Mouse (Mus musculus): ENCODE data around the gene Pias4. TPM values are rescaled to one million over a fixed set of nuclear protein-coding genes. Genes with fewer than 3 reads are reported as not detected.

Pias4 gene
- polyA plus RNA-seq, 1 experiment from 2014 or later = 53.3 TPM

DNA sequence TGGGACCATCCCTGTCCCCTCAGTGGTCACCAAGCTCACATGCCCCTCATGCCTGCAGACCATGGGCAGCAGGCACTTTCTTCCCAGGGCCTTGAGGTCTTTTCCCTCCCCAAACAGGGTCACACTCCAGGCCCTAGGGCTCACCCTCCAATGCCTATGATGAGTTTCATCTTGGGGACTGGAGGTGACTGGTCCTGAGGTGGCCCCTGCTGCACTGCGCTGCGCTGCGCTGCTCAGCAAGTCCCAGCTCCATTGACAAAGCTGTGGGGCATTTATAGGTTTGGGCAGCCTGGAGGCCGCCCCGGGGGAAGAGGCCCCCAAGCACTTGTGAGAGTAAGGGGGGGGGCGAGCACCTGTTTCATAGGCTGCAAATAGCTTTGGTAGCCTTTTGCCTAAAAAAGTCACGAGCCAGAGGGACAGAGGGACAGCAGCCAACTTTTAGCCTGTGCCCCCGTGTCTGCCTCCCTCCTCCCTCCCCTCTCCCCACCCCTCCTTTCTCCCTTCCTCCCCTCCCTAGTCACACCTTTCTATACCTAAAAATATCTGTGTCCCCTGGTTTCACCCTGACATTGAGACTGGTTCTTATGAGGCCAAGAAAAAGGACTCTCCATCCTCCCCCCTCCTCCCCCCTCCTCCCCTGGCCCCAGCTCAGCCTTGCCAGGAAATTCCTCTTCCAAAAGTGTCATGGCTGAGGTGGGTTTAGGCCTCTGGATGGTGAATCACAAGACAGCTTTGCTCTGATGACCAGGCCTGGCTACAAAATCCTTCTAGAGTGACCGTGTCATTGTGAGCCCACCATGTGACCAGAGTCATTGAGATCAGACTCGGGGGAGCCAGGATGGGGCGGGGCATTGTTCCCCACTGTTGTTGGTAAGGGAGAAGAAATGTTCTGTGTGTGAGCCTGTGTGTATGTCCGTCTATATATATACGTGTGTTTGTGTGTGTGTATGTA, 34.4 kb upstream of the Pias4 start, which contains the start of gene Nmrk2:
Gene Nmrk2, minus strand, starts transcription at position 245 of the 952 bp plus-strand sequence.
- no peak within 1 kb of the TSS for H3K27ac ChIP-seq (replicated peaks; ENCODE audit: low read depth, low read length)
- peaks cover 3% of the 10 kb centered on the region; the same call in 1 of the 2 replicates for H3K27me3 ChIP-seq (ENCODE audit: control insufficient read depth, insufficient read depth, low read length)
- WGBS = 59% methylated on average over 13 of the region's 13 CpGs
- H3K4me3 ChIP-seq (ENCODE audit: low read depth, low read length) = no peak within 1 kb of the TSS
- H3K4me2 ChIP-seq (ENCODE audit: low read depth, severe bottlenecking) = no peak within 1 kb of the TSS
- H3K9me3 ChIP-seq (ENCODE audit: control insufficient read depth, low read length) = no peaks in the 10 kb centered on the region
- no peaks in the 10 kb centered on the region for H3K36me3 ChIP-seq (ENCODE audit: control insufficient read depth, insufficient read depth, low read length)
- H3K9ac ChIP-seq (ENCODE audit: low read length) = no peak within 1 kb of the TSS
- no peaks in the 10 kb centered on the region for H3K4me1 ChIP-seq (ENCODE audit: control insufficient read depth, insufficient read depth, low read length)
- DNase-seq (ENCODE audit: low spot score) (no peak), ATAC-seq (ENCODE audit: insufficient number of reproducible peaks, low FRiP score, low TSS enrichment, low read depth) (no peak)

DNA sequence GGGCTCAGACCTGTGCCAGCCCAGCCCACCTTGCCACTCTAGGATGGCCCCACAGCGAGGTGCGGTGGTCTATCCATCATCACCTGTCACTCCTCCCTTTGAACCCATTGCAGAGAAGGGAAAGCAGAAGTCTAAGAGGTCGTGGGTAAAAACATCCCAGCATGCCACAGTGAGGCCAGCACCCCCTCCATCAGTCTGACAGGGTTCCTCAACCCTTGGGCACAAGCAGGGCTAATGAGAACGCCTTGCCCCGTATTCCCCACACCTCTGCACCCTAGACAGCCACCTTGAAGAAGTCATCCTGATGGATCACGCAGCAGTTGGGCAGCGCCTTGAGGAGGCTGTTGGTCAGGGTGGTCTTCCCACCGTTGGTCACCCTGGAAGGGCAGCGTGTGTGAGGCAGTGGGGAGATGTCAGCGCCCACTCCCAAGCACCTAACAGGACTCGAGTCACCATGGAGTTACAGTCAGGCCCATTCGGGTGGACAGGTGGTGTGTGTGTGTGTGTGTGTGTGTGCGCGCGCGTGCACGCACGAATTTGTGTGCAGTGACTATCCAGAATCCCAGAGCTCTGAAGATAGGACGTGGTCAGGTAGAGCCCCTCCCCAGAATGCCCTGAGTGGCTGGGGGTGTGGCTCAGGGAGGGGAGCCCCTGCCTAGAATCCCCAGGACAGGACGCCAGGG, 33.0 kb upstream of the Pias4 start:
- H3K4me2 ChIP-seq (ENCODE audit: low read depth, severe bottlenecking) = no peak overlapping the region
- no peaks in the 10 kb centered on the region for H3K4me1 ChIP-seq (ENCODE audit: control insufficient read depth, insufficient read depth, low read length)
- ATAC-seq (ENCODE audit: insufficient number of reproducible peaks, low FRiP score, low TSS enrichment, low read depth) (no peak), DNase-seq (ENCODE audit: low spot score) (no peak)
- no peak overlapping the region for H3K4me3 ChIP-seq (ENCODE audit: low read depth, low read length)
- no peaks in the 10 kb centered on the region for H3K9me3 ChIP-seq (ENCODE audit: control insufficient read depth, low read length)
- no peak overlapping the region for H3K27ac ChIP-seq (replicated peaks; ENCODE audit: low read depth, low read length)
- H3K27me3 ChIP-seq (ENCODE audit: control insufficient read depth, insufficient read depth, low read length) = peaks cover 9% of the 10 kb centered on the region
- 72% methylated on average over 20 of the region's 20 CpGs for WGBS
- no peak overlapping the region for H3K9ac ChIP-seq (ENCODE audit: low read length)
- H3K36me3 ChIP-seq (ENCODE audit: control insufficient read depth, insufficient read depth, low read length) = no peaks in the 10 kb centered on the region

DNA sequence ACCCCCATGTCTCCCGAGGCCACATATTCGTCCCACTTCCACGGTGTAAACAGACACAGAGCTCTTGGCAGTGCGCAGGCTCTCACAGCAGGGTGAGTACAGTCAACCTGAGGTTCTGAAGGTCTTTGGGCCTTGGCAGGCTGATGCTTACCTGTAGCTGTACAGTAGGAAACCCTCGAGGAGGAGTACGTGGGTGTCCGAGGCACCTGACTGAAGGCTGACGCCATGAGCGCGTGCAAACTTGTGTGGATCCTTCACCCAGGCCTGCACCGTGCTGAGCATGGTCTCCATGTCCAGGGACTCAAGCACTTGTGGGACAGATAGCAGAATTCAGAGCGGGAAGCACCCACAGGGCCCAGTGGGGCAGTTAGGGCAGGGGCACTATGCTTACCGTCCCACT, 32.4 kb upstream of the Pias4 start:
- Histone ChIP-seq H3K4me1 (ENCODE audit: control insufficient read depth, insufficient read depth, low read length) (no peaks in the 10 kb centered on the region), H3K9ac (ENCODE audit: low read length) (no peak overlapping the region), H3K36me3 (ENCODE audit: control insufficient read depth, insufficient read depth, low read length) (no peaks in the 10 kb centered on the region), H3K27ac (replicated peaks; ENCODE audit: low read depth, low read length) (no peak overlapping the region), H3K9me3 (ENCODE audit: control insufficient read depth, low read length) (no peaks in the 10 kb centered on the region), H3K4me3 (ENCODE audit: low read depth, low read length) (no peak overlapping the region), H3K27me3 (ENCODE audit: control insufficient read depth, insufficient read depth, low read length) (peaks cover 15% of the 10 kb centered on the region), H3K4me2 (ENCODE audit: low read depth, severe bottlenecking) (no peak overlapping the region)
- DNase-seq (ENCODE audit: low spot score) (no peak), ATAC-seq (ENCODE audit: insufficient number of reproducible peaks, low FRiP score, low TSS enrichment, low read depth) (no peak)
- 87% methylated on average over 13 of the region's 13 CpGs for WGBS

DNA sequence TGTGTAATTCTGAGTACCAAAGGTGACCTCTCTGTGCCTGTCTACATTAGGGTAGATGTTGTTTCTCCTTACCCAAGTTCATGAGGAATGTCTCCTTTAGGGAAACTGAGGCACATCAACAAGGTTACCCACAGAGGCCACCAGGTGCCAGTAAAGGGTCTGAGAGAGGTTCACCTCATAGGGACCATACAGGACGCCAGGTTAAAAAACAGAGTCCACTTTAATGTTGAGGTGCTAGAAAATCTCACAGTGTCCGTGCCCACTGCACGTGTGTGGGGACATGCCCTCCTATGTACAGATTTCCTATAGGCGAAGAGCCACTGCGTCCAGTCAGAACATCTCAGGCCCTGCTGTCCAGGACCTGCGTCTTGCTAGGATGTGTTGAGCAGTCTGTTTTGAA, 31.3 kb upstream of the Pias4 start:
- WGBS = 82% methylated on average over 6 of the region's 6 CpGs
- DNase-seq (ENCODE audit: low spot score) = no peak
- H3K27me3 ChIP-seq (ENCODE audit: control insufficient read depth, insufficient read depth, low read length) = peaks cover 26% of the 10 kb centered on the region

DNA sequence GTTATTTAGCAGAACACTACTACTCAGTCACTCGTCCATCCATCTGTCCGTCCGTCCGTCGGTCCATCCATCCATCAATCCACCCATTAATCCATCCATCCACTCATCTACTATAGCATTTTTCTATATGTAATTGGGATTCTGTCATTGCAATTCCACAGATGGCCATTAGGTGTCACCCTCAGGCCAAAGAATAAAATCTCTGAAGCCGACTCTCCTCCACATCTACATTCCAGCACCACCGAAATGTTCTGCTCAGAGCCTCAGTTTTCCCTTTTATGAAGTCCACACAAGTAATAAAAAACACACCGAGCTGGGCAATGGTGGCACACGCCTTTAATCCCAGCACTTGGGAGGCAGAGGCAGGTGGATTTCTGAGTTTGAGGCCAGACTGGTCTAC, 30.5 kb upstream of the Pias4 start:
- Histone ChIP-seq H3K4me2 (ENCODE audit: low read depth, severe bottlenecking) (no peak overlapping the region), H3K9ac (ENCODE audit: low read length) (no peak overlapping the region), H3K4me3 (ENCODE audit: low read depth, low read length) (no peak overlapping the region), H3K27me3 (ENCODE audit: control insufficient read depth, insufficient read depth, low read length) (peaks cover 30% of the 10 kb centered on the region), H3K9me3 (ENCODE audit: control insufficient read depth, low read length) (no peaks in the 10 kb centered on the region), H3K27ac (replicated peaks; ENCODE audit: low read depth, low read length) (no peak overlapping the region), H3K36me3 (ENCODE audit: control insufficient read depth, insufficient read depth, low read length) (no peaks in the 10 kb centered on the region), H3K4me1 (ENCODE audit: control insufficient read depth, insufficient read depth, low read length) (peaks cover 5% of the 10 kb centered on the region; the same call in 1 of the 2 replicates)
- ATAC-seq (ENCODE audit: insufficient number of reproducible peaks, low FRiP score, low TSS enrichment, low read depth) (no peak), DNase-seq (ENCODE audit: low spot score) (peak; percentile 86)
- 2% methylated on average over 9 of the region's 9 CpGs for WGBS

More for the DNA sequence above, 31.3 kb upstream of the Pias4 start:
- Histone ChIP-seq H3K9me3 (ENCODE audit: control insufficient read depth, low read length) (no peaks in the 10 kb centered on the region), H3K4me3 (ENCODE audit: low read depth, low read length) (no peak overlapping the region), H3K4me2 (ENCODE audit: low read depth, severe bottlenecking) (no peak overlapping the region), H3K9ac (ENCODE audit: low read length) (no peak overlapping the region), H3K4me1 (ENCODE audit: control insufficient read depth, insufficient read depth, low read length) (peaks cover 3% of the 10 kb centered on the region; the same call in 1 of the 2 replicates), H3K27ac (replicated peaks; ENCODE audit: low read depth, low read length) (no peak overlapping the region), H3K36me3 (ENCODE audit: control insufficient read depth, insufficient read depth, low read length) (no peaks in the 10 kb centered on the region)
- ATAC-seq (ENCODE audit: insufficient number of reproducible peaks, low FRiP score, low TSS enrichment, low read depth) = no peak

DNA sequence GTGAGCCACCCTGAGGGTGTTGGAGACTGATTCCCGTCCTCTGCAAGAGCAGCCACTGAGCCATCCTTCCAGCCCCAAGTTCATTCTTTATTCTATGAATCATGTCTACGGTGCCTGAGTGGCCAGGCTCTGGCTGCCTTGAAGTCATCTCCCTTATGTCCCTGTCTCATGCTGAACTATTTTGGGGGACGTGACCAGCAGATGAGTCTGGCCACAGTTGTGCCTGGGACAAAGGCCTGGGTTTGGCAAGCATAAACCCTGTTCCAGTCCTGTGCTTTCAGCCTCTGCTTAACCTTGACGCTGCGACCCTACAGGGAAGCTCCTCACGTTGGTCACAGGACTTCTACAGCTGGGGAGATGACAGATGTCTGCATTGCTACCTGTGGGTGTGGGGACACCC, 29.6 kb upstream of the Pias4 start:
- H3K9ac ChIP-seq (ENCODE audit: low read length) = no peak overlapping the region
- H3K4me3 ChIP-seq (ENCODE audit: low read depth, low read length) = no peak overlapping the region
- peaks cover 8% of the 10 kb centered on the region; the same call in 1 of the 2 replicates for H3K4me1 ChIP-seq (ENCODE audit: control insufficient read depth, insufficient read depth, low read length)
- no peaks in the 10 kb centered on the region for H3K36me3 ChIP-seq (ENCODE audit: control insufficient read depth, insufficient read depth, low read length)
- DNase-seq (ENCODE audit: low spot score) (no peak), ATAC-seq (ENCODE audit: insufficient number of reproducible peaks, low FRiP score, low TSS enrichment, low read depth) (no peak)
- peaks cover 32% of the 10 kb centered on the region for H3K27me3 ChIP-seq (ENCODE audit: control insufficient read depth, insufficient read depth, low read length)
- H3K4me2 ChIP-seq (ENCODE audit: low read depth, severe bottlenecking) = no peak overlapping the region
- WGBS = 57% methylated on average over 6 of the region's 6 CpGs
- no peak overlapping the region for H3K27ac ChIP-seq (replicated peaks; ENCODE audit: low read depth, low read length)
- H3K9me3 ChIP-seq (ENCODE audit: control insufficient read depth, low read length) = no peaks in the 10 kb centered on the region

DNA sequence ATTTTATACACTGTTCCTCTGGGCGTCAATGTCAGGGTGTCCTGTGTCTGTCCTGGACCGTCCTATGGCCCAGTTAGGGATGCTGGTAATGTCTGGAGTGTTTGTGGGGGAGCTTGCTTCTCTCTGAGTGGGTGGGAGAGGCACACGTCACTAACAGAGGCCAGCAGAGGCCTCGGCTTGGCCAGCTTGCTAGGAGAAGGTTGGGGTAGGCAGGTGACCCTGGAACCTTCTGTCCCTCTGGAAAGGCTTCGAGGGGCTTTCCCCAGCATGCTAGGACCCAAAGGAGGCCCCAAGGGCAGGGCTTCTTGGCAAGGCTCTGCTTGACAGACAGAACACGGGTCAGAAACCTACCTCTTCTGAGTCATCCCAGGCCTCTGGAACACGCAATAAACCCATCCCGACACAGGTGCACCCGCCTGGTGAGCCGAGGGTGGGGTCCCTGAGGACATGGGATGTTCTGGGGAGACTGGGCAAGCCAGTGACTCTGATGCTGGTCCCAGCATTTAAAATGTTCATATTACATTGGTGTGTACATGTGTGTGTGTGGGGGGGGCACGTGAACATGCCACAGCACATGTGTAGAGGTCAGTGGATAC, 28.8 kb upstream of the Pias4 start:
- H3K4me3 ChIP-seq (ENCODE audit: low read depth, low read length) = no peak overlapping the region
- ATAC-seq (ENCODE audit: insufficient number of reproducible peaks, low FRiP score, low TSS enrichment, low read depth) = no peak
- no peak overlapping the region for H3K27ac ChIP-seq (replicated peaks; ENCODE audit: low read depth, low read length)
- peaks cover 12% of the 10 kb centered on the region; the same call in 1 of the 2 replicates for H3K4me1 ChIP-seq (ENCODE audit: control insufficient read depth, insufficient read depth, low read length)
- H3K36me3 ChIP-seq (ENCODE audit: control insufficient read depth, insufficient read depth, low read length) = no peaks in the 10 kb centered on the region
- WGBS = 65% methylated on average over 11 of the region's 11 CpGs
- H3K9ac ChIP-seq (ENCODE audit: low read length) = no peak overlapping the region
- no peak overlapping the region for H3K4me2 ChIP-seq (ENCODE audit: low read depth, severe bottlenecking)
- peaks cover 32% of the 10 kb centered on the region for H3K27me3 ChIP-seq (ENCODE audit: control insufficient read depth, insufficient read depth, low read length)
- no peak for DNase-seq (ENCODE audit: low spot score)
- no peaks in the 10 kb centered on the region for H3K9me3 ChIP-seq (ENCODE audit: control insufficient read depth, low read length)

DNA sequence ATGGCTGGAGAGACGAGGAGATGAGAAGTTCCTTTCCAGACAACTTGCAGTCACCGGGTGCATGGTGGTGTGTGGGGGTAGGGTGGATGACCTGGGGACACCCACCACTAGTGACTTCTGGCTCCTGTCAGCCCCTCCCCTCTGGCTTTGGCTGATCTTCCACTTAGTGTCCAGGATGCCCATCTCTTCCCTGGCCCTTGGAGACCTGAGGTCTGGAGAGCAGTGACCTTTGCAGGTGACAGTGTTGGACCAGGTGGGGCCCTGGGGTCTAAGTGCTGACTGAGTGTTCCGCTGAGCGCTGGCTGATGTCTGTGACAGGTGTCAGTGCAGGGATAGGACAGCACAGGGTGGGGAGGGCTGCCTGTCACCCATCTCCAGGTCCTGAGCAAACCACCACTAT, 27.6 kb upstream of the Pias4 start:
- no peak overlapping the region for H3K4me3 ChIP-seq (ENCODE audit: low read depth, low read length)
- no peak overlapping the region for H3K27ac ChIP-seq (replicated peaks; ENCODE audit: low read depth, low read length)
- ATAC-seq (ENCODE audit: insufficient number of reproducible peaks, low FRiP score, low TSS enrichment, low read depth) (no peak), DNase-seq (ENCODE audit: low spot score) (no peak)
- WGBS = 61% methylated on average over 4 of the region's 4 CpGs
- H3K4me2 ChIP-seq (ENCODE audit: low read depth, severe bottlenecking) = no peak overlapping the region
- H3K27me3 ChIP-seq (ENCODE audit: control insufficient read depth, insufficient read depth, low read length) = peaks cover 32% of the 10 kb centered on the region
- no peak overlapping the region for H3K9ac ChIP-seq (ENCODE audit: low read length)
- no peaks in the 10 kb centered on the region; the same call in 1 of the 2 replicates for H3K36me3 ChIP-seq (ENCODE audit: control insufficient read depth, insufficient read depth, low read length)
- H3K9me3 ChIP-seq (ENCODE audit: control insufficient read depth, low read length) = no peaks in the 10 kb centered on the region
- peaks cover 12% of the 10 kb centered on the region; the same call in 1 of the 2 replicates for H3K4me1 ChIP-seq (ENCODE audit: control insufficient read depth, insufficient read depth, low read length)
